Mouse (Mus musculus) small intestine, adult 2 months (tissue): ENCODE results near the gene Cog6.

Experiments
- CTCF ChIP-seq: fragments of 200-500 bp; IDR thresholded peaks from 2 replicates; pipeline ENCODE4 v1.5.1; 2012; ENCODE audit warnings: low read depth, mild to moderate bottlenecking, control low read depth, inconsistent platforms, low read length, moderate library complexity, mixed read lengths; ENCODE audit not compliant: insufficient replicate concordance, insufficient read length; ENCODE audit errors: extremely low read depth
- POLR2A ChIP-seq: fragments of 200-500 bp; IDR thresholded peaks from 2 replicates; pipeline ENCODE4 v1.6.1; 2012; ENCODE audit warnings: low read depth, mild to moderate bottlenecking, control low read depth, inconsistent platforms, low read length, moderate library complexity

GRCm38 (mm10) chr3:52957861-52958260 is 59.2 kb downstream of the Cog6 start:
- no peak for TF ChIP-seq POLR2A
- no peak for TF ChIP-seq CTCF
